In genomic region chr19:55276100-55276499, GRCm38 (mm10) we compare ENCODE assay signal across 31 mouse cellular contexts. TPM values are rescaled to one million over a fixed set of nuclear protein-coding genes. Genes with fewer than 3 reads are reported as not detected.
A peak's percentile ranks its signal among the peaks of the same experiment; 100 is the strongest.
DNase-seq lines count a peak whose midpoint lies in the region; ATAC-seq and TF ChIP-seq lines count a peak whose summit lies in the region.
"Had no signal": no experiment of that assay in that cellular context is flagged by ENCODE, and none has a peak within 500 bp of the region (broad histone marks: within the 10 kb centered on the region; RNA-seq: fewer than 3 reads in every experiment).

No protein-coding gene starts in this region.

- TF ChIP-seq EP300 in MEL (IDR thresholded peaks at IDR 0.05; ENCODE audit: low read depth in 1 of 2, low read length in 2 of 2) = peak; percentile 74 to 75; a peak in 3 of 4 replicates
- no peak for TF ChIP-seq EP300 in liver, embryonic 14.5 days (IDR thresholded peaks at IDR 0.05; ENCODE audit: low read depth)
- no peak for TF ChIP-seq EP300 in liver, postnatal 0 days (IDR thresholded peaks at IDR 0.05; ENCODE audit: low read depth)

- no peak; a peak in 1 of 4 replicates for TF ChIP-seq POLR2A in MEL (IDR thresholded peaks at IDR 0.05; ENCODE audit: control insufficient read depth in 1 of 2, insufficient read depth in 1 of 2, low read depth in 1 of 2, low read length in 2 of 2, poor library complexity in 1 of 2)

- H3K4me2 ChIP-seq in liver, embryonic 11.5 days = no peak overlapping the region
- no peak overlapping the region for H3K4me2 ChIP-seq in liver, embryonic 14.5 days (ENCODE audit: low read depth)
- no peak overlapping the region for H3K4me2 ChIP-seq in liver, postnatal 0 days (ENCODE audit: low read depth, low read length)
- H3K4me2 ChIP-seq: embryonic facial prominence, embryonic 13.5 days; forebrain, embryonic 12.5 days; forebrain, embryonic 15.5 days; heart, embryonic 11.5 days; hindbrain, embryonic 13.5 days had no signal

- DNase-seq in MEL (ENCODE audit: low read depth, low spot score) = peak; percentile 47
- no peak for DNase-seq in liver, embryonic 11.5 days (ENCODE audit: low spot score)
- DNase-seq in liver, embryonic 14.5 days (ENCODE audit: low read depth in 3 of 3, low spot score in 3 of 3) = no peak
- DNase-seq in liver, postnatal 0 days = no peak
- DNase-seq in gastrocnemius, postnatal 4 days (ENCODE audit: low spot score in 2 of 2) = no peak
- DNase-seq in lung, adult 18-20 months = no peak
- DNase-seq: adrenal gland, adult 2 months; adrenal gland, postnatal 14 days; cerebellum, adult 11 months; cerebellum, adult 2 months; cerebellum, postnatal 10 days; cerebellum, postnatal 36 days; embryo, embryonic 11 days; gastrocnemius, postnatal 25 days; heart, postnatal 36 days had no signal

- ATAC-seq in liver, embryonic 11.5 days (replicated peaks; ENCODE audit: low FRiP score) = no peak
- no peak for ATAC-seq in liver, embryonic 14.5 days (ENCODE audit: insufficient read depth)
- no peak for ATAC-seq in liver, postnatal 0 days
- ATAC-seq: CD4-positive, CD25-positive, alpha-beta regulatory T cell, adult 4 months; forebrain, embryonic 15.5 days; hindbrain, embryonic 16.5 days; inflammation-experienced regulatory T-cells, adult 6 months; Patski had no signal

- no peak for TF ChIP-seq RAD21 in MEL (IDR thresholded peaks at IDR 0.05; ENCODE audit: low read depth, low read length)

- H3K36me3 ChIP-seq in MEL (ENCODE audit: control insufficient read depth in 1 of 2, insufficient read depth in 2 of 2, low read length in 2 of 2) = peaks cover 51 to 57% of the 10 kb centered on the region in 2 experiments
- peaks cover 4% of the 10 kb centered on the region; the same call in 1 of the 2 replicates for H3K36me3 ChIP-seq in liver, embryonic 11.5 days (ENCODE audit: control insufficient read depth, insufficient read depth, low read length)
- peaks cover 28% of the 10 kb centered on the region for H3K36me3 ChIP-seq in liver, embryonic 14.5 days (replicated peaks; ENCODE audit: control insufficient read depth, insufficient read depth, low read depth)
- H3K36me3 ChIP-seq in liver, postnatal 0 days (replicated peaks; ENCODE audit: insufficient read depth, low read length) = peaks cover 55% of the 10 kb centered on the region
- H3K36me3 ChIP-seq: forebrain, embryonic 12.5 days; forebrain, embryonic 15.5 days; hindbrain, embryonic 13.5 days had no signal

- no peaks in the 10 kb centered on the region for H3K9me3 ChIP-seq in MEL (replicated peaks; ENCODE audit: insufficient read depth, low read length)
- no peaks in the 10 kb centered on the region for H3K9me3 ChIP-seq in liver, embryonic 11.5 days (ENCODE audit: control insufficient read depth, low read length)
- H3K9me3 ChIP-seq in liver, embryonic 14.5 days (ENCODE audit: control insufficient read depth, low read length) = no peaks in the 10 kb centered on the region
- H3K9me3 ChIP-seq in liver, postnatal 0 days (ENCODE audit: low read length) = no peaks in the 10 kb centered on the region
- H3K9me3 ChIP-seq: embryonic facial prominence, embryonic 10.5 days; embryonic facial prominence, embryonic 13.5 days; forebrain, embryonic 12.5 days; forebrain, embryonic 15.5 days; hindbrain, embryonic 10.5 days; hindbrain, embryonic 13.5 days had no signal

- H3K27ac ChIP-seq in MEL (ENCODE audit: control insufficient read depth, low read depth, low read length) = peak overlapping the region; percentile 70
- H3K27ac ChIP-seq in liver, embryonic 11.5 days (ENCODE audit: low read depth, low read length) = peak overlapping the region; percentile 4; the same call in 1 of the 2 replicates
- peak overlapping the region; percentile 30 for H3K27ac ChIP-seq in liver, embryonic 14.5 days
- peak overlapping the region; percentile 74 for H3K27ac ChIP-seq in liver, postnatal 0 days (ENCODE audit: low read depth)
- H3K27ac ChIP-seq: embryonic facial prominence, embryonic 10.5 days; embryonic facial prominence, embryonic 13.5 days; forebrain, embryonic 12.5 days; forebrain, embryonic 15.5 days; hindbrain, embryonic 10.5 days; hindbrain, embryonic 13.5 days had no signal

- no peaks in the 10 kb centered on the region for H3K79me2 ChIP-seq in MEL (ENCODE audit: control insufficient read depth, insufficient read depth, low read length, poor library complexity)

- H3K4me1 ChIP-seq in MEL (ENCODE audit: control insufficient read depth in 1 of 2, insufficient read depth in 2 of 2, low read length in 2 of 2) = peaks cover 42 to 46% of the 10 kb centered on the region in 2 experiments
- peaks cover 33% of the 10 kb centered on the region for H3K4me1 ChIP-seq in liver, embryonic 11.5 days (replicated peaks; ENCODE audit: control insufficient read depth, insufficient read depth, low read length)
- H3K4me1 ChIP-seq in liver, embryonic 14.5 days (replicated peaks; ENCODE audit: control insufficient read depth in 2 of 2, insufficient read depth in 2 of 2, low read length in 1 of 2) = peaks cover 40 to 47% of the 10 kb centered on the region in 2 experiments
- H3K4me1 ChIP-seq in liver, postnatal 0 days (ENCODE audit: insufficient read depth) = peaks cover 29% of the 10 kb centered on the region
- H3K4me1 ChIP-seq: forebrain, embryonic 15.5 days had no signal

- WGBS in liver, embryonic 11.5 days = 63% methylated on average over 4 of the region's 4 CpGs
- WGBS in liver, embryonic 14.5 days (ENCODE audit: insufficient replicate concordance) = 51% methylated on average over 4 of the region's 4 CpGs
- 69% methylated on average over 4 of the region's 4 CpGs for WGBS in liver, postnatal 0 days (ENCODE audit: insufficient replicate concordance)

- no peak overlapping the region; the same call in 1 of the 2 replicates for H3K9ac ChIP-seq in MEL (ENCODE audit: control insufficient read depth, low read depth, low read length, poor library complexity, severe bottlenecking)
- H3K9ac ChIP-seq in liver, embryonic 11.5 days (ENCODE audit: low read depth, low read length) = no peak overlapping the region
- peak overlapping the region; percentile 16; the same call in 1 of the 2 replicates for H3K9ac ChIP-seq in liver, embryonic 14.5 days (replicated peaks)
- no peak overlapping the region for H3K9ac ChIP-seq in liver, postnatal 0 days (replicated peaks)
- H3K9ac ChIP-seq: embryonic facial prominence, embryonic 13.5 days; forebrain, embryonic 12.5 days; forebrain, embryonic 15.5 days; hindbrain, embryonic 13.5 days had no signal

- TF ChIP-seq CTCF in MEL (IDR thresholded peaks at IDR 0.05 in 2 of 3, conservative IDR thresholded peaks at IDR 0.05 in 1 of 3; ENCODE audit: control insufficient read depth in 1 of 3, insufficient read depth in 1 of 3, low read depth in 2 of 3, low read length in 3 of 3, poor library complexity in 1 of 3, severe bottlenecking in 1 of 3) = no peak
- no peak for TF ChIP-seq CTCF in liver, embryonic 14.5 days (IDR thresholded peaks at IDR 0.05; ENCODE audit: low read depth)
- TF ChIP-seq CTCF in liver, postnatal 0 days (IDR thresholded peaks at IDR 0.05; ENCODE audit: low read depth) = no peak

- no peak overlapping the region for H3K4me3 ChIP-seq in MEL (ENCODE audit: control insufficient read depth in 1 of 2, insufficient read depth in 1 of 2, low read depth in 2 of 2, low read length in 2 of 2)
- no peak overlapping the region for H3K4me3 ChIP-seq in liver, embryonic 11.5 days (ENCODE audit: low read depth, low read length)
- H3K4me3 ChIP-seq in liver, embryonic 14.5 days (ENCODE audit: insufficient read depth in 1 of 2, low read depth in 2 of 2, low read length in 2 of 2) = no peak overlapping the region
- no peak overlapping the region for H3K4me3 ChIP-seq in liver, postnatal 0 days (ENCODE audit: low read depth, low read length)
- H3K4me3 ChIP-seq: embryonic facial prominence, embryonic 10.5 days; embryonic facial prominence, embryonic 13.5 days; erythroblast, embryonic 14.5 days; forebrain, embryonic 12.5 days; forebrain, embryonic 15.5 days; hindbrain, embryonic 10.5 days; hindbrain, embryonic 13.5 days had no signal

- H3K27me3 ChIP-seq in MEL (ENCODE audit: control insufficient read depth in 1 of 2, insufficient read depth in 2 of 2, low read length in 2 of 2) = no peaks in the 10 kb centered on the region
- no peaks in the 10 kb centered on the region for H3K27me3 ChIP-seq in liver, embryonic 11.5 days (replicated peaks; ENCODE audit: control insufficient read depth, insufficient read depth, low read length)
- no peaks in the 10 kb centered on the region for H3K27me3 ChIP-seq in liver, embryonic 14.5 days (ENCODE audit: control insufficient read depth, insufficient read depth, low read length)
- H3K27me3 ChIP-seq in liver, postnatal 0 days (ENCODE audit: insufficient read depth, low read length) = no peaks in the 10 kb centered on the region
- H3K27me3 ChIP-seq: embryonic facial prominence, embryonic 13.5 days; forebrain, embryonic 12.5 days; forebrain, embryonic 15.5 days; hindbrain, embryonic 13.5 days; Patski had no signal

RNA-seq across cellular contexts. Expression of gene Acsl5, which starts 24.4 kb away (rescaled TPM):
- 248 and 318 TPM in 2 replicates for total RNA-seq in MEL (2012; rRNA removed)
- 100 to 1,000 TPM in 1 of 2 experiments, not detected in 1; 223 TPM for polyA plus RNA-seq in MEL (2012; ENCODE audit: insufficient read depth in 1 of 2, insufficient read length in 2 of 2, low read depth in 1 of 2, low replicate concordance in 2 of 2, missing spikeins in 1 of 2)
- polyA plus RNA-seq in liver, embryonic 11.5 days (2014; fragmentation: Nextera tagmentation; extraction: Ambion mirVana) = 125 and 130 TPM in 2 replicates
- polyA plus RNA-seq in liver, embryonic 14.5 days (2012; rRNA removed) = 35.2 and 50.3 TPM in 2 replicates
- 117 and 126 TPM in 2 replicates for polyA plus RNA-seq in liver, embryonic 14.5 days (2014; fragmentation: Nextera tagmentation; extraction: Ambion mirVana)
- 397 and 414 TPM in 2 replicates for polyA plus RNA-seq in liver, postnatal 0 days (2015; fragmentation: Nextera tagmentation; extraction: Ambion mirVana)
- 10 to 100 TPM; 12.0 to 12.4 TPM for total RNA-seq in gastrocnemius, postnatal 4 days (2021)

RNA-seq across cellular contexts. Expression of gene Gucy2g, which starts 35.1 kb away (rescaled TPM):
- total RNA-seq in MEL (2012; rRNA removed) = 0.65 and 1.1 TPM in 2 replicates
- 1 to 10 TPM in 1 of 2 experiments, not detected in 1; 2.4 TPM for polyA plus RNA-seq in MEL (2012; ENCODE audit: insufficient read depth in 1 of 2, insufficient read length in 2 of 2, low read depth in 1 of 2, low replicate concordance in 2 of 2, missing spikeins in 1 of 2)
- polyA plus RNA-seq in liver, embryonic 11.5 days (2014; fragmentation: Nextera tagmentation; extraction: Ambion mirVana) = 0.04 TPM in 1 of 2 replicates, not detected in the other
- 0.01 and 0.03 TPM in 2 replicates for polyA plus RNA-seq in liver, embryonic 14.5 days (2012; rRNA removed)
- polyA plus RNA-seq in liver, embryonic 14.5 days (2014; fragmentation: Nextera tagmentation; extraction: Ambion mirVana) = not detected in 2 replicates
- polyA plus RNA-seq in liver, postnatal 0 days (2015; fragmentation: Nextera tagmentation; extraction: Ambion mirVana) = 0.02 TPM in 1 of 2 replicates, not detected in the other
- under 1 TPM in 1 of 2 experiments, not detected in 1; 0.10 TPM for total RNA-seq in gastrocnemius, postnatal 4 days (2021)
- total RNA-seq: adrenal gland, adult 2 months; adrenal gland, postnatal 14 days; granulocyte monocyte progenitor cell, adult 5-6 weeks; heart, adult 8-10 months had no signal
- polyA plus RNA-seq: embryonic facial prominence, embryonic 10.5 days; erythroblast, embryonic 14.5 days; forebrain, embryonic 12.5 days; forebrain, embryonic 15.5 days; heart, embryonic 11.5 days; heart, embryonic 14.5 days; heart, postnatal 0 days; hindbrain, embryonic 10.5 days had no signal

RNA-seq across cellular contexts. Expression of gene Zdhhc6, which starts 39.7 kb away (rescaled TPM):
- total RNA-seq in MEL (2012; rRNA removed) = 101 and 109 TPM in 2 replicates
- polyA plus RNA-seq in MEL (2012; ENCODE audit: insufficient read depth in 1 of 2, insufficient read length in 2 of 2, low read depth in 1 of 2, low replicate concordance in 2 of 2, missing spikeins in 1 of 2) = 100 to 1,000 TPM in 1 of 2 experiments, 10 to 100 TPM in 1; 95.6 to 114 TPM
- polyA plus RNA-seq in liver, embryonic 11.5 days (2014; fragmentation: Nextera tagmentation; extraction: Ambion mirVana) = 120 and 124 TPM in 2 replicates
- 10.6 and 14.2 TPM in 2 replicates for polyA plus RNA-seq in liver, embryonic 14.5 days (2012; rRNA removed)
- polyA plus RNA-seq in liver, embryonic 14.5 days (2014; fragmentation: Nextera tagmentation; extraction: Ambion mirVana) = 51.3 and 51.7 TPM in 2 replicates
- 49.0 and 49.9 TPM in 2 replicates for polyA plus RNA-seq in liver, postnatal 0 days (2015; fragmentation: Nextera tagmentation; extraction: Ambion mirVana)
- 10 to 100 TPM; 27.8 to 30.8 TPM for total RNA-seq in gastrocnemius, postnatal 4 days (2021)

RNA-seq across cellular contexts. Expression of gene Vti1a, which starts 40.0 kb away (rescaled TPM):
- total RNA-seq in MEL (2012; rRNA removed) = 33.8 and 42.8 TPM in 2 replicates
- polyA plus RNA-seq in MEL (2012; ENCODE audit: insufficient read depth in 1 of 2, insufficient read length in 2 of 2, low read depth in 1 of 2, low replicate concordance in 2 of 2, missing spikeins in 1 of 2) = 100 to 1,000 TPM in 1 of 2 experiments, 10 to 100 TPM in 1; 37.2 to 119 TPM
- 26.4 and 30.1 TPM in 2 replicates for polyA plus RNA-seq in liver, embryonic 11.5 days (2014; fragmentation: Nextera tagmentation; extraction: Ambion mirVana)
- 4.6 and 6.9 TPM in 2 replicates for polyA plus RNA-seq in liver, embryonic 14.5 days (2012; rRNA removed)
- polyA plus RNA-seq in liver, embryonic 14.5 days (2014; fragmentation: Nextera tagmentation; extraction: Ambion mirVana) = 10.9 and 11.9 TPM in 2 replicates
- 9.7 and 10.5 TPM in 2 replicates for polyA plus RNA-seq in liver, postnatal 0 days (2015; fragmentation: Nextera tagmentation; extraction: Ambion mirVana)
- total RNA-seq in gastrocnemius, postnatal 4 days (2021) = 10 to 100 TPM; 18.5 to 21.4 TPM

Comparison
In these comparisons a context has a peak if more than half of its experiments do, and no peak if none do; other contexts are left out.
1. H3K27ac ChIP-seq: peak in every context shown above with its lines; median percentile 74 in liver, postnatal 0 days; 70 in MEL; 30 in liver, embryonic 14.5 days; 4 in liver, embryonic 11.5 days.